Mouse (Mus musculus) CD4-positive, CD25-positive, alpha-beta regulatory T cell, adult 4 months (primary cell): ENCODE results near the gene Chchd1. TPM values are rescaled to one million over a fixed set of nuclear protein-coding genes. Genes with fewer than 3 reads are reported as not detected.

ENCODE experiments used
- ATAC-seq: one replicate; pipeline ENCODE4 v1.8.0; 2017
- polyA plus RNA-seq, 2 experiments: library from polyadenylated mRNA; unstranded; fragments of 100-300 nt; shearing (Covaris generic); gene quantifications; one replicate each; pipeline ENCODE4 v1.2.1; 2017

The Chchd1 gene
- polyA plus RNA-seq, 2 experiments from 2014 or later, result 120 to 143 TPM

- ATAC-seq, result no peak
Measured at GRCm38 (mm10) chr14:20725660-20726339, 23.0 kb downstream of the Chchd1 start.

DNA sequence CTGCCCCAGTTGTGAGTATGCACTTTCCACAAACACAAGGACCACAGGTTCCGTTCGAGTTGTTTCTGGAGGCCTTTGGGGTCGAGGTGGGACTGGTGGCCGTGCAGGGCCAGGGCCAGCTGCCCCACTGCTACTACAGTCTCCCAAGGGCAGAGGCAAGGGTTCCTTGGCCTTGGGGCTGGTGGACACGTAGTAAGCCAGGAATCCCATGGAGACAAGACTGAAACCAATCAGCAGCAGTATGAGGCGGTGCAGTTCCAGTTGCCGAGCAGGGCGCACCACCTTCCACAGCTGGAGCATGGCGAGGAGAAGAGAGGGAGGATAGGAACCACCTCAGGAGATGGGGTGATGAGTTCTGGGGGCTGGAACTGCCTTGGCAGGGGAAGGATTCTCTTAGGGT is 27.1 kb downstream of the Chchd1 start:
- ATAC-seq, result no peak

DNA sequence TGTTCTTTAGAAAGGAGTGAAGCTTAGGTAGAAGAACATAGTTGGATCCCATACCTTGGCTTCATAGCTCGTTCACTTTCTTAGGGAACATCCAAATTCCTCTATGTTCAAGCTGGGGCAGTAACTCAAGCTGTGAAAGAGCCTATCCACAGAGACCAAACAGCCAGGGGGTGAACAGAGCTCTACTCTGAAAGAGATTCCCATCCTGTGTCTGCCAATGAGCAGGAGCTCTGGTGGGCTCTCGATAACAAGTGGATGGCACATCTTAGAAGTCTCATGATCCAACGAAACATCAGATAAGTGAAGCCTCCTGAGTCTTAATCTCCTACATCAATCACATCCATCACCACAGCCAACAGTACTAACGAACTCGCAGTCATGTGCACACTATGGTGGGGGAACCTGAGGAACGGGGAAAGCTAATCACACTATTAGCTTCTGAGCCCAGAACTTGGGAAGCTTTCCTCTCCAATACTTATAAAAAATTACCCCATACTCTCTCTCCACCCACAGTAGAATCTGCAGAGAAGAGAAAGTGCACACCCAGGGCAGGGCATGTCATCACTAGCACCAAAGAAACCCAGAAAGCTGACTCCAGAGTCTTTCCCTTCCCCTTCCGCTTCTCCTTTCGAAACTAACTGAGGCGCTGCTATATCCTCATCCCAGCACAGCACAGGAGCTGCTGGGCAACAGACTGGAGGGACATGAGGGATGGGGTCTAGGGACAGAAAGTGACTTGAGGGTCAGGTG is 28.2 kb downstream of the Chchd1 start:
- no peak for ATAC-seq

DNA sequence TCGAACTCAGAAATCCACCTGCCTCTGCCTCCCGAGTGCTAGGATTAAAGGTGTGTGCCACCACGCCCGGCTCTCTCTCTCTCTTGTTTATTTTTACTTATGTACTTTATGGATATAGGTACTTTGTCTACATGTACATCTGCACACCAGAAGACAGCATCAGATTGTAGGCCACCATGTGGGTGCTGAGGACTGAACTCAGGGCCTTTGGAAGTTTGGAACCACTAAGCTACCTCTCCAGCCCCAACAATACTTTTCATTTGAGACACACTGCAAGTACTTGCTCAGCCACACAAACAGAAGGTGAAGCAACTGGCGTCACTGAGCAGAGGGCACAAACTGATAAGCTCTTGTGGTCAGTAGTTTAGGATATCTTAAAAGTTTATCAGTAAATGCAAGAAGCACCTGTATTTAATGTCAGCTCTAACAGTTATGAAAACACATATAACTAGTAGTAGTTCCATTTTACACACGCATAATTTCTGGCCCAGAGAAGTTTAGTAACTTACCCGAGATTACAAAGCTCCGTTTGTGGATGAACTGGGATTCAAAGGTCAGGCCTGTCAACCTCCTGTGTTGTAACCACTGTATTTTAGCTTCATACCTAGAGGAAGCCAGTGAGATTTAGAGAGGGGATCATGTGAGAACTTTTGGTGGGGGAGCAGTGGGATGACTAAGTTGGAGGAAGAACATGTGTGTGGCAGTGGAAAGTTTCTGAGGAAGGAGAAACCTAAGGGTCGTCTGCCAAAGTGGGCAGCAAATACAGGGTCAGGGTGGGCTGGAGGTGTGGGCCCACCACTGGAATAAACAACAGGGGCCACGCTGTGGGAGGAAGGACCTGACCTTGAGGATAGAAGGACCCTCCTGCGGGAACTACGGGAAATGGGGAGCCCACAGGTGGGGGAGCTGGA is 30.5 kb downstream of the Chchd1 start:
- no peak for ATAC-seq

DNA sequence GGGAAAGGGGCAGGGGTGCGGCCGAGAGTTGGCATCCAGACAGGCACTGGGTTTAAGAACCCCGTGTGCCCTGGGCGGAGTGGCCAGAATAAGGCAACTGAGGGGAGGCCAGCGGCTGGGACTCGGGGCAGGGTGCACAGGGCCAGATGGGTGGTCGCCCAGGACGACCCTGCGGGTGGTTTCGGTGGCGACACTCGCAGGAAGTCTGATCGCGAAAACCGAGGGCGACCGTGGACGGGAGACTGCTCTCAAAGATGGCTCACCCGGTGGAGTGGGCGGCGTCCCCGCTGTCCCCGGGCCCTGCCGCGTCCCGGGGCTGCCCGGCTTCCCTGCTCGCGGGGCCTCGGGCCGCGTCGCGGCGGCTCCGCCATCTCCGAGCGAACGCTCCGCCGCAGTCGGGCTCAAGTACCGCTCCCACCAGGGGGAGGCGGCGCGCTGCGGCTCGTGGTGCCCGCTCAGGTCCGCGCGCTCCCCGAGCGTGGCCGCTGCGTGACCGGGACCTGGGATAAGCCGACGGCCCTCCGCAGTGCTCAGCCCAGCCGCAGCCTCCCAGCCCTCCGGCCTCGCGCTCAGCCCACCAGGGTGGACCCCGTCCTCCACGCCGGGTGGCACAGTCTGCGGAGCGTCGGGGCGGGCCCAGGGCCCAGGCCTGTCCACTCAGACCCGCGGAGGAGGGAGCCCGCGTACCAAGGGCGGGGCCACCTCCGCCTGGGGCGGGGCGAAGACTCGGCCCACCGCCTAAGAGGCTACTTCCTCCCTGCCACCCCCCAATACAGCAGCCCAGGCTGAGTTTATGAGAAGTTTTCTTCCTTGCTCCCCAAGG is 31.4 kb downstream of the Chchd1 start, which contains the start of gene Ndst2:
TSS of gene Ndst2 (minus strand) at position 611 of the 823 bp plus-strand sequence.
- ATAC-seq, result peak; percentile 94

- ATAC-seq, result no peak
Measured at GRCm38 (mm10) chr14:20735052-20735451, 32.2 kb downstream of the Chchd1 start.

GRCm38 (mm10) chr14:20735892-20736390 is 33.1 kb downstream of the Chchd1 start:
- no peak for ATAC-seq

DNA sequence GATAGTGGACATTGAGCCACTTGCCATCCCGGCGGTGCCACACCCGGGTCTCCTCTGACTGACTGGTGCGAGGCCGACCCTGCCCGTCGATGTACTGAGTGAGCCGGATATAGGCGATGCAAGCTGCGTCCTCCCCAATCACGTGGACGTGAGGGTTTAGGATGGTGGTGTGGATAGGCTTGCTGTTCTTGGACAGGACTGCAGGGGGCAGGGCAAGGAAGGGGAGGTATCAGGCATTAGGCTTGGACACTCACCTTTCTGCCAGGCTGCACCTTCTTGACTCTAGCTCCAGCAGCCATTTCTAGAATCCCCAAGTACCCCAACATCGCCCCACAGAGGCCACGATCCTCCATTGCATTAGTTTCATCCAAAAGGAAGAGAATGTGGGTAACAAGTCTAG is 34.5 kb downstream of the Chchd1 start:
- no peak for ATAC-seq

DNA sequence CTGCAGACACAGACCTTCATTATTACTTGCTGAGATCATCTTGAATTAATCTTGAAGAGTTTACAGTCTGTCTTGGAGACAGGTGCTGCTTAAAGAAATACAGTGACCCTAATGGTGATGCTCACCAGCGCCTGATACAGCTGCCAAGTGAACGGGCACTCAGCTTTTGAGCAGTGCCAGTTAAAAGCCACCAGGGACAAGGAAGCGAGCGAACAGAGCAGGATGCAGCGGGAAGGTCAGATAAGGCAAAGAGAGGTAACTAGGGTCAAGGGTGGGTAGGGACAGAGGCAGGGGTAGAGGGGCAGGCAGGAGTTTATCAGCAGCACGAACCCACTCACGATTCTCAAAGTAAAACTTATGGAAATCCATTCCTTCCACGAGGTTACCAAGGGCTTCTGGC is 35.7 kb downstream of the Chchd1 start:
- ATAC-seq, result no peak

- no peak for ATAC-seq
Measured at GRCm38 (mm10) chr14:20741301-20741700, 38.5 kb downstream of the Chchd1 start.

DNA sequence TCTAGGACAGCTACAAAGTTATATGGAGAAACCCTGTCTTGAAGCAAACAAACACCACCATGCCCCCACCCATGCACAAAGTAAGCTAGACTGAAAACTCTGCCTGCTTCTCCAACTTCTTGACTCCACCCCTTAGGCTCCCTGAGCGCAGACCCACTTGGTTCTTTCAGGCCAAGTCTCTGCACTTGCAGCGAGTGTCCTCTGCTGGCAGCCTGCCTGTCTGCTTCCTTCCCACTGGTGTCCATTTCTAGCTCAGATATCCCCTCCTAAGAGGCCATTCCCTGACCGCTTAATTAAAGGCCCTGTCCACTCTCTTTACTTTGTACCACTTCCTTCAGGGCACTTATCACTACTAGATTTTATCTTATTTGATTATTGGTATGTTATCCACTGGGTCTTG is 40.8 kb downstream of the Chchd1 start:
- ATAC-seq, result no peak

- no peak for ATAC-seq
Measured at GRCm38 (mm10) chr14:20746935-20747334, 44.1 kb downstream of the Chchd1 start.

DNA sequence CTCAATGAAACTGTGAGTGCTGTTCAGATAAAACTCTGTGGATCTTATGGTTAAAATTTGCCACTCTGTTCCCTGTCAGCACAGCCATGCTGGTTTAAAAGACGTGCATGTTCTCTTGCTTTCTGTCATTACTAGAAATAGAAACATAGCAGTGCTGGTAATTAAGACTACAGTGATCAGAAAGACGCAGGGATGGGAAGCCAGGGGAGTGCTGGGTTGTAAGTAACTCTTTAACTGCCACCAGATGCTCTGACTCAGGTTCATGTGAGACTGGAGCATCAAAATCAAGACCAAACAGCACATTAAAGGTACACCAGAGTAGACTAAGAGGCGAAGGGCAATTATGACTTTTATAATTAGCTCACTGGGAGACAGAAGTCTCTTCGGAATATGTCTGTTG is 45.6 kb downstream of the Chchd1 start:
- ATAC-seq, result no peak

DNA sequence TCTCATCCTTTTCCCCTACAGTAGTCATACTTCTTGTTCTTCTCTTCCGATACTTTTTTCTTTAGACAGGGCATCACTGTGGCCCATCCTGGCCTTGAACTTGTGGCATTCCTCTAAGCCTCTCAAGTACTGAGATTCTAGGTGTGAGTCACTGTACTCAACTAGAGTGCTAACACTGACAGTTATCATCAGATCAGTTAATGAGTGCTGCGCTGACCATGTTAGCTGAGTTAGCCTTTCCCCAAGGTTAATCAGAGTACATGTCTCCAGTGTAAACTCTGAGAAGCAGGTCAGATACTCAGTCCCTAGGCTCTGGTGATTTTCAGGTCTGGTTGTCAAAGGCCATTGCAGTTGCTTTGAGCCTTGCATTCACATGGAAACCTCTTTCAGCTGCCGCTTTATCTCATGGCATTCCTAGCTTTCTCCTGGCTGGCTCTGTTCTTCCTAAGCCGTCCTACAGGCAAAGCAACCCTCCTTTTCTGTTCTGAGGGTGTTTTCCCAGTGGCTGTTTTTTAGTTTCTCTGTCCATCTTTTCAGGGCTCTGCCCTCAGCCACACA is 46.8 kb downstream of the Chchd1 start:
- ATAC-seq, result no peak

DNA sequence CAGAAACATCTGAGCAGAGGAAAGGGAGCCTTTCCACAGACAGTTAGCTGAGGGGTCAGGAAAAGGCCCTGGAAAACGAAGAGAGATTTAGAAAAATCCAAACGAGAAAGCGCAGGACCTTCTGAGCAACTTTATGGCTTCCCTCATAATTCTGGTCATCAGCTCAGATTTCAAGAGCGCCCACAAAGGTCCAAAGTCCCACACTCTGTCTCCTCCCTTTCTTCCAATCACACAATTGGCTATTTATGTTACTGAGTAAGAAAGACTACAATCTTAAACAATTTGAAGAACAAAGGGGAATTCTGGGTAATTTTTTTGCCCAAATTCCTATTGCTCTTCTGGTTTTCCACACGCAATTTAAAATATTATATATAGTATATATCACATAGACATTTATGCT is 47.7 kb downstream of the Chchd1 start:
- no peak for ATAC-seq

GRCm38 (mm10) chr14:20753792-20754191 is 51.0 kb downstream of the Chchd1 start:
- no peak for ATAC-seq

Other genes starting within 250 kb of the Chchd1 start
- 10 to 100 TPM; 60.1 to 71.0 TPM for gene Anxa7, start 222.9 kb upstream of the Chchd1 start, polyA plus RNA-seq
- gene Mss51, start 206.1 kb upstream of the Chchd1 start, polyA plus RNA-seq, result 1 to 10 TPM; 1.5 to 3.5 TPM
- gene Ppp3cb, start 156.4 kb upstream of the Chchd1 start, polyA plus RNA-seq, result 10 to 100 TPM; 27.1 to 39.6 TPM
- 1 to 10 TPM; 2.1 to 2.9 TPM for gene Usp54, start 61.9 kb upstream of the Chchd1 start, polyA plus RNA-seq
- not detected for gene Myoz1, start 46.5 kb upstream of the Chchd1 start, polyA plus RNA-seq
- gene Synpo2l, start 34.7 kb upstream of the Chchd1 start, polyA plus RNA-seq, result not detected
- gene Sec24c, start 28.7 kb upstream of the Chchd1 start, polyA plus RNA-seq, result 100 to 1,000 TPM; 120 to 181 TPM
- gene Fut11, start 8.0 kb upstream of the Chchd1 start, polyA plus RNA-seq, result 1 to 10 TPM; 5.6 to 7.7 TPM
- 10 to 100 TPM; 21.6 to 22.3 TPM for gene Zswim8, start 4.5 kb downstream of the Chchd1 start, polyA plus RNA-seq
- gene Ndst2, start 31.6 kb downstream of the Chchd1 start, polyA plus RNA-seq, result 10 to 100 TPM; 12.9 to 13.7 TPM
- gene Camk2g, start 91.1 kb downstream of the Chchd1 start, polyA plus RNA-seq, result 10 to 100 TPM; 32.6 to 37.8 TPM
- gene Plau, start 133.7 kb downstream of the Chchd1 start, polyA plus RNA-seq, result not detected
- gene Vcl, start 226.4 kb downstream of the Chchd1 start, polyA plus RNA-seq, result 1 to 10 TPM; 1.4 to 2.6 TPM